Mouse (Mus musculus): ENCODE data around the gene Ube2j2. TPM values are rescaled to one million over a fixed set of nuclear protein-coding genes. Genes with fewer than 3 reads are reported as not detected.

Ube2j2 gene
- polyA plus RNA-seq, 1 experiment from 2014 or later: 98.6 TPM

- no peak overlapping the region for H3K4me3 ChIP-seq (ENCODE audit: control insufficient read depth in 1 of 2, insufficient read depth in 1 of 2, low read depth in 1 of 2, low read length in 2 of 2)
- H3K4me2 ChIP-seq (ENCODE audit: low read length): no peak overlapping the region
- H3K4me1 ChIP-seq (ENCODE audit: control insufficient read depth in 2 of 2, insufficient read depth in 2 of 2, low read length in 2 of 2): peaks cover 7 to 8% of the 10 kb centered on the region in 2 experiments; a peak in 3 of 4 replicates
- peaks cover 85% of the 10 kb centered on the region for H3K36me3 ChIP-seq (ENCODE audit: control insufficient read depth, insufficient read depth, low read length)
- H3K27me3 ChIP-seq (ENCODE audit: control insufficient read depth, insufficient read depth, low read length): no peaks in the 10 kb centered on the region
- 38% methylated on average over 3 of the region's 3 CpGs for WGBS
- no peak overlapping the region for H3K9ac ChIP-seq (ENCODE audit: low read length)
- no peaks in the 10 kb centered on the region for H3K9me3 ChIP-seq (ENCODE audit: control insufficient read depth, low read length)
- ATAC-seq (ENCODE audit: insufficient number of reproducible peaks, insufficient read depth, low FRiP score, low read depth): peak; percentile 51; the same call in 1 of the 2 replicates
- H3K27ac ChIP-seq (replicated peaks in 1 of 2; ENCODE audit: control insufficient read depth in 1 of 2, insufficient read depth in 1 of 2, low read depth in 2 of 2, low read length in 2 of 2): peak overlapping the region; percentile 20 to 24; a peak in 1 of 4 replicates
These were observed 42.4 kb upstream of the Ube2j2 start for GRCm38 (mm10) chr4:155901205-155901604.

- 92% methylated on average over 13 of the region's 13 CpGs for WGBS
- ATAC-seq (ENCODE audit: insufficient number of reproducible peaks, insufficient read depth, low FRiP score, low read depth): no peak
- H3K36me3 ChIP-seq (ENCODE audit: control insufficient read depth, insufficient read depth, low read length): peaks cover 79% of the 10 kb centered on the region
These were observed 40.4 kb upstream of the Ube2j2 start for GRCm38 (mm10) chr4:155903246-155903645.

GRCm38 (mm10) chr4:155904318-155905102, 39.1 kb upstream of the Ube2j2 start:
- Histone ChIP-seq H3K9me3 (ENCODE audit: control insufficient read depth, low read length) (no peaks in the 10 kb centered on the region), H3K4me3 (ENCODE audit: control insufficient read depth in 1 of 2, insufficient read depth in 1 of 2, low read depth in 1 of 2, low read length in 2 of 2) (no peak overlapping the region), H3K4me2 (ENCODE audit: low read length) (no peak overlapping the region), H3K36me3 (ENCODE audit: control insufficient read depth, insufficient read depth, low read length) (peaks cover 66% of the 10 kb centered on the region), H3K4me1 (ENCODE audit: control insufficient read depth in 2 of 2, insufficient read depth in 2 of 2, low read length in 2 of 2) (peaks cover 7 to 8% of the 10 kb centered on the region in 2 experiments; a peak in 3 of 4 replicates), H3K27ac (replicated peaks in 1 of 2; ENCODE audit: control insufficient read depth in 1 of 2, insufficient read depth in 1 of 2, low read depth in 2 of 2, low read length in 2 of 2) (no peak overlapping the region), H3K27me3 (ENCODE audit: control insufficient read depth, insufficient read depth, low read length) (no peaks in the 10 kb centered on the region), H3K9ac (ENCODE audit: low read length) (no peak overlapping the region)
- 83% methylated on average over 13 of the region's 13 CpGs for WGBS
- ATAC-seq (ENCODE audit: insufficient number of reproducible peaks, insufficient read depth, low FRiP score, low read depth): no peak

More at GRCm38 (mm10) chr4:155903246-155903645, 40.4 kb upstream of the Ube2j2 start:
- Histone ChIP-seq H3K9me3 (ENCODE audit: control insufficient read depth, low read length) (no peaks in the 10 kb centered on the region), H3K4me3 (ENCODE audit: control insufficient read depth in 1 of 2, insufficient read depth in 1 of 2, low read depth in 1 of 2, low read length in 2 of 2) (no peak overlapping the region), H3K9ac (ENCODE audit: low read length) (no peak overlapping the region), H3K27ac (replicated peaks in 1 of 2; ENCODE audit: control insufficient read depth in 1 of 2, insufficient read depth in 1 of 2, low read depth in 2 of 2, low read length in 2 of 2) (no peak overlapping the region), H3K27me3 (ENCODE audit: control insufficient read depth, insufficient read depth, low read length) (no peaks in the 10 kb centered on the region), H3K4me1 (ENCODE audit: control insufficient read depth in 2 of 2, insufficient read depth in 2 of 2, low read length in 2 of 2) (peaks cover 7 to 8% of the 10 kb centered on the region in 2 experiments; a peak in 3 of 4 replicates), H3K4me2 (ENCODE audit: low read length) (no peak overlapping the region)

GRCm38 (mm10) chr4:155905634-155906033, 38.0 kb upstream of the Ube2j2 start:
- Histone ChIP-seq H3K4me2 (ENCODE audit: low read length) (no peak overlapping the region), H3K9me3 (ENCODE audit: control insufficient read depth, low read length) (no peaks in the 10 kb centered on the region), H3K36me3 (ENCODE audit: control insufficient read depth, insufficient read depth, low read length) (peaks cover 55% of the 10 kb centered on the region), H3K4me1 (ENCODE audit: control insufficient read depth in 2 of 2, insufficient read depth in 2 of 2, low read length in 2 of 2) (peaks cover 7 to 8% of the 10 kb centered on the region in 2 experiments; a peak in 3 of 4 replicates), H3K4me3 (ENCODE audit: control insufficient read depth in 1 of 2, insufficient read depth in 1 of 2, low read depth in 1 of 2, low read length in 2 of 2) (no peak overlapping the region), H3K27me3 (ENCODE audit: control insufficient read depth, insufficient read depth, low read length) (no peaks in the 10 kb centered on the region), H3K9ac (ENCODE audit: low read length) (no peak overlapping the region), H3K27ac (replicated peaks in 1 of 2; ENCODE audit: control insufficient read depth in 1 of 2, insufficient read depth in 1 of 2, low read depth in 2 of 2, low read length in 2 of 2) (no peak overlapping the region)
- WGBS: 86% methylated on average over 13 of the region's 13 CpGs
- ATAC-seq (ENCODE audit: insufficient number of reproducible peaks, insufficient read depth, low FRiP score, low read depth): no peak

- ATAC-seq (ENCODE audit: insufficient number of reproducible peaks, insufficient read depth, low FRiP score, low read depth): no peak
- Histone ChIP-seq H3K9ac (ENCODE audit: low read length) (no peak overlapping the region), H3K27ac (replicated peaks in 1 of 2; ENCODE audit: control insufficient read depth in 1 of 2, insufficient read depth in 1 of 2, low read depth in 2 of 2, low read length in 2 of 2) (no peak overlapping the region), H3K9me3 (ENCODE audit: control insufficient read depth, low read length) (no peaks in the 10 kb centered on the region), H3K4me1 (ENCODE audit: control insufficient read depth in 2 of 2, insufficient read depth in 2 of 2, low read length in 2 of 2) (peaks cover 2 to 4% of the 10 kb centered on the region in 2 experiments; a peak in 3 of 4 replicates), H3K4me2 (ENCODE audit: low read length) (no peak overlapping the region), H3K4me3 (ENCODE audit: control insufficient read depth in 1 of 2, insufficient read depth in 1 of 2, low read depth in 1 of 2, low read length in 2 of 2) (no peak overlapping the region), H3K27me3 (ENCODE audit: control insufficient read depth, insufficient read depth, low read length) (no peaks in the 10 kb centered on the region), H3K36me3 (ENCODE audit: control insufficient read depth, insufficient read depth, low read length) (peaks cover 50% of the 10 kb centered on the region)
- WGBS: 80% methylated on average over 9 of the region's 9 CpGs
These were observed 37.5 kb upstream of the Ube2j2 start for GRCm38 (mm10) chr4:155906125-155906524.

- H3K9ac ChIP-seq (ENCODE audit: low read length): no peak overlapping the region
- WGBS: 65% methylated on average over 11 of the region's 11 CpGs
These were observed 36.6 kb upstream of the Ube2j2 start for GRCm38 (mm10) chr4:155907003-155907402.

GRCm38 (mm10) chr4:155908281-155908680, 35.4 kb upstream of the Ube2j2 start:
- WGBS: 70% methylated on average over 7 of the region's 7 CpGs
- Histone ChIP-seq H3K4me2 (ENCODE audit: low read length) (no peak overlapping the region), H3K4me3 (ENCODE audit: control insufficient read depth in 1 of 2, insufficient read depth in 1 of 2, low read depth in 1 of 2, low read length in 2 of 2) (no peak overlapping the region), H3K9me3 (ENCODE audit: control insufficient read depth, low read length) (no peaks in the 10 kb centered on the region), H3K9ac (ENCODE audit: low read length) (no peak overlapping the region), H3K27me3 (ENCODE audit: control insufficient read depth, insufficient read depth, low read length) (no peaks in the 10 kb centered on the region), H3K27ac (replicated peaks in 1 of 2; ENCODE audit: control insufficient read depth in 1 of 2, insufficient read depth in 1 of 2, low read depth in 2 of 2, low read length in 2 of 2) (no peak overlapping the region), H3K36me3 (ENCODE audit: control insufficient read depth, insufficient read depth, low read length) (peaks cover 31% of the 10 kb centered on the region), H3K4me1 (ENCODE audit: control insufficient read depth in 2 of 2, insufficient read depth in 2 of 2, low read length in 2 of 2) (no peaks in the 10 kb centered on the region)
- no peak for ATAC-seq (ENCODE audit: insufficient number of reproducible peaks, insufficient read depth, low FRiP score, low read depth)

More at GRCm38 (mm10) chr4:155907003-155907402, 36.6 kb upstream of the Ube2j2 start:
- Histone ChIP-seq H3K36me3 (ENCODE audit: control insufficient read depth, insufficient read depth, low read length) (peaks cover 43% of the 10 kb centered on the region), H3K9me3 (ENCODE audit: control insufficient read depth, low read length) (no peaks in the 10 kb centered on the region), H3K27me3 (ENCODE audit: control insufficient read depth, insufficient read depth, low read length) (no peaks in the 10 kb centered on the region), H3K4me3 (ENCODE audit: control insufficient read depth in 1 of 2, insufficient read depth in 1 of 2, low read depth in 1 of 2, low read length in 2 of 2) (no peak overlapping the region), H3K4me1 (ENCODE audit: control insufficient read depth in 2 of 2, insufficient read depth in 2 of 2, low read length in 2 of 2) (no peaks in the 10 kb centered on the region), H3K27ac (replicated peaks in 1 of 2; ENCODE audit: control insufficient read depth in 1 of 2, insufficient read depth in 1 of 2, low read depth in 2 of 2, low read length in 2 of 2) (no peak overlapping the region), H3K4me2 (ENCODE audit: low read length) (no peak overlapping the region)
- ATAC-seq (ENCODE audit: insufficient number of reproducible peaks, insufficient read depth, low FRiP score, low read depth): no peak

Data from heart, embryonic 14.5 days (tissue).